Comparison of ENCODE assay signal across 22 mouse cellular contexts in genomic region chr10:40617973-40618372, GRCm38 (mm10). TPM values are rescaled to one million over a fixed set of nuclear protein-coding genes. Genes with fewer than 3 reads are reported as not detected.
DNase-seq lines count a peak whose midpoint lies in the region; ATAC-seq and TF ChIP-seq lines count a peak whose summit lies in the region.
"Had no signal": no experiment of that assay in that cellular context is flagged by ENCODE, and none has a peak within 500 bp of the region (broad histone marks: within the 10 kb centered on the region; RNA-seq: fewer than 3 reads in every experiment).

No protein-coding gene starts in this region.

- ATAC-seq in forebrain, embryonic 15.5 days (replicated peaks), result no peak
- ATAC-seq: intestine, embryonic 16.5 days had no signal

- no peaks in the 10 kb centered on the region for H3K79me2 ChIP-seq in heart, adult 2 months (replicated peaks; ENCODE audit: control insufficient read depth, insufficient read depth, low read length)
- H3K79me2 ChIP-seq in CH12.LX (replicated peaks; ENCODE audit: control insufficient read depth, extremely low read depth, insufficient read depth, poor library complexity, severe bottlenecking), result no peaks in the 10 kb centered on the region

- no peak for TF ChIP-seq POLR2A in heart, adult 2 months (IDR thresholded peaks at IDR 0.05; ENCODE audit: insufficient read depth, low read depth, low read length)
- TF ChIP-seq POLR2A in CH12.LX (IDR thresholded peaks at IDR 0.05; ENCODE audit: low read depth, low read length), result no peak

- H3K27me3 ChIP-seq in heart, adult 2 months (ENCODE audit: control insufficient read depth, insufficient read depth, low read length), result no peaks in the 10 kb centered on the region
- H3K27me3 ChIP-seq in CH12.LX (replicated peaks), result no peaks in the 10 kb centered on the region
- no peaks in the 10 kb centered on the region for H3K27me3 ChIP-seq in forebrain, embryonic 15.5 days
- H3K27me3 ChIP-seq: heart, embryonic 13.5 days; megakaryocyte, embryonic 14.5 days had no signal

- no peak overlapping the region for H3K27ac ChIP-seq in heart, adult 2 months
- peak overlapping the region; percentile 39; the same call in 1 of the 2 replicates for H3K27ac ChIP-seq in layer of hippocampus, adult 2 months
- H3K27ac ChIP-seq in CH12.LX (ENCODE audit: insufficient read depth, low read depth), result no peak overlapping the region
- no peak overlapping the region for H3K27ac ChIP-seq in forebrain, embryonic 15.5 days (replicated peaks)
- H3K27ac ChIP-seq: heart, embryonic 13.5 days; limb, embryonic 10.5 days had no signal

- H3K4me1 ChIP-seq in heart, adult 2 months (ENCODE audit: control insufficient read depth, insufficient read depth, low read length), result no peaks in the 10 kb centered on the region
- H3K4me1 ChIP-seq in CH12.LX (ENCODE audit: control insufficient read depth in 1 of 2, insufficient read depth in 2 of 2), result no peaks in the 10 kb centered on the region
- no peaks in the 10 kb centered on the region for H3K4me1 ChIP-seq in forebrain, embryonic 15.5 days
- H3K4me1 ChIP-seq: heart, embryonic 13.5 days; limb, embryonic 10.5 days; megakaryocyte, embryonic 14.5 days had no signal

- H3K36me3 ChIP-seq in heart, adult 2 months (ENCODE audit: control insufficient read depth, insufficient read depth, low read length), result no peaks in the 10 kb centered on the region
- no peaks in the 10 kb centered on the region for H3K36me3 ChIP-seq in CH12.LX (replicated peaks in 1 of 2; ENCODE audit: control insufficient read depth in 1 of 2, insufficient read depth in 1 of 2, low read length in 1 of 2)
- H3K36me3 ChIP-seq in forebrain, embryonic 15.5 days, result no peaks in the 10 kb centered on the region
- H3K36me3 ChIP-seq: heart, embryonic 13.5 days; limb, embryonic 10.5 days had no signal

- TF ChIP-seq EP300 in heart, adult 2 months (IDR thresholded peaks at IDR 0.05; ENCODE audit: insufficient read depth, low read depth, low read length), result no peak
- TF ChIP-seq EP300 in CH12.LX (IDR thresholded peaks at IDR 0.05; ENCODE audit: low read length), result no peak

- DNase-seq in heart, adult 2 months, result no peak
- DNase-seq in heart, postnatal 36 days, result no peak
- DNase-seq in layer of hippocampus, adult 2 months (ENCODE audit: low spot score in 2 of 2), result no peak
- DNase-seq in layer of hippocampus, postnatal 10 days (ENCODE audit: low spot score in 2 of 2), result no peak
- DNase-seq in CH12.LX (ENCODE audit: extremely low read depth), result peak; percentile 10
- peak; percentile 7 for DNase-seq in induced T-regulatory cell, adult 2 months (ENCODE audit: low read depth)
- DNase-seq: B cell, adult 2 months; cerebellum, adult 9-11 months; thymus, postnatal 36 days had no signal

- TF ChIP-seq CTCF in heart, adult 2 months (IDR thresholded peaks at IDR 0.05), result peak; percentile 57
- TF ChIP-seq CTCF in layer of hippocampus, adult 2 months (conservative IDR thresholded peaks at IDR 0.05), result peak; percentile 76
- TF ChIP-seq CTCF in CH12.LX (conservative IDR thresholded peaks at IDR 0.05 in 1 of 2, IDR thresholded peaks at IDR 0.05 in 1 of 2; ENCODE audit: low read depth in 2 of 2, low read length in 2 of 2), result peak in 1 of 2 experiments; percentile 53; a peak in 2 of 4 replicates

- no peak overlapping the region for H3K4me3 ChIP-seq in heart, adult 2 months
- no peak overlapping the region for H3K4me3 ChIP-seq in layer of hippocampus, adult 2 months
- H3K4me3 ChIP-seq in CH12.LX (replicated peaks in 1 of 3; ENCODE audit: low read depth in 2 of 3, low read length in 2 of 3, poor library complexity in 1 of 3), result no peak overlapping the region
- H3K4me3 ChIP-seq in forebrain, embryonic 15.5 days, result no peak overlapping the region
- H3K4me3 ChIP-seq: heart, embryonic 13.5 days; limb, embryonic 10.5 days; megakaryocyte, embryonic 14.5 days had no signal

- in situ Hi-C loops in CH12.LX (cut with MboI; ENCODE audit: low pct_ligation_motif_present, low pct_unique_long_range_greater_than_20kb, low sequenced_read_pairs), result no loop called here

- no peak overlapping the region for H3K9ac ChIP-seq in heart, adult 2 months (ENCODE audit: low read depth, low read length)
- no peak overlapping the region for H3K9ac ChIP-seq in CH12.LX (ENCODE audit: insufficient read depth, low read depth)
- no peak overlapping the region for H3K9ac ChIP-seq in forebrain, embryonic 15.5 days (replicated peaks)
- H3K9ac ChIP-seq: heart, embryonic 13.5 days had no signal

- intact Hi-C loops in heart, adult 2 months (cut with DNase I), result no loop called here
- intact Hi-C loops in heart, postnatal 36 days (cut with DNase I), result no loop called here

- H3K4me2 ChIP-seq in CH12.LX (ENCODE audit: insufficient read depth, low read depth, poor library complexity, severe bottlenecking), result no peak overlapping the region
- no peak overlapping the region for H3K4me2 ChIP-seq in forebrain, embryonic 15.5 days (replicated peaks)
- H3K4me2 ChIP-seq: heart, embryonic 13.5 days; liver, embryonic 11.5 days had no signal

- no peaks in the 10 kb centered on the region for H3K9me3 ChIP-seq in CH12.LX (replicated peaks; ENCODE audit: low read length)
- no peaks in the 10 kb centered on the region for H3K9me3 ChIP-seq in forebrain, embryonic 15.5 days
- H3K9me3 ChIP-seq: heart, embryonic 13.5 days; limb, embryonic 10.5 days; megakaryocyte, embryonic 14.5 days had no signal

- dilution Hi-C loops in CH12.LX (cut with MboI; ENCODE audit: extremely low pct_ligation_motif_present, extremely low pct_unique_long_range_greater_than_20kb, low sequenced_read_pairs), result no loop called here

- TF ChIP-seq RAD21 in CH12.LX (IDR thresholded peaks at IDR 0.05; ENCODE audit: low read depth, low read length), result peak; percentile 20

TF ChIP-seq in CH12.LX, 34 proteins besides CTCF, POLR2A, EP300 and RAD21:
- TF ChIP-seq BHLHE40 (IDR thresholded peaks at IDR 0.05; ENCODE audit: low read depth, low read length) (no peak), SMC3 (IDR thresholded peaks at IDR 0.05; ENCODE audit: low read depth, low read length) (peak; percentile 23; the same call in 1 of the 2 replicates)

RNA-seq across cellular contexts. Expression of gene Ddo, which starts 11.8 kb away (rescaled TPM):
- 10 to 100 TPM; 33.8 to 34.1 TPM for total RNA-seq in heart, adult 2 months (2021)
- polyA plus RNA-seq in heart, adult 2 months (2012; rRNA removed), result 33.5 and 62.6 TPM in 2 replicates
- 10 to 100 TPM; 34.7 to 38.7 TPM for total RNA-seq in heart, postnatal 36 days (2021)
- total RNA-seq in layer of hippocampus, adult 2 months (2021), result 10 to 100 TPM; 18.9 to 21.5 TPM
- total RNA-seq in layer of hippocampus, postnatal 10 days (2021), result 1 to 10 TPM; 6.4 to 8.4 TPM
- total RNA-seq in CH12.LX (2012; rRNA removed) (0.21 TPM in 1 of 2 replicates, not detected in the other), CH12.LX (2014; rRNA removed) (not detected in 2 replicates)
- not detected in 2 replicates for polyA plus RNA-seq in CH12.LX (2012; ENCODE audit: insufficient read length, low read depth)
- polyA plus RNA-seq in forebrain, embryonic 15.5 days (2015; fragmentation: Nextera tagmentation; extraction: Ambion mirVana), result 1.0 and 1.5 TPM in 2 replicates
- total RNA-seq: ES-E14; monocyte, adult 5-6 weeks had no signal

RNA-seq across cellular contexts. Expression of gene Slc22a16, which starts 47.8 kb away (rescaled TPM):
- total RNA-seq in heart, adult 2 months (2021), result not detected
- polyA plus RNA-seq in heart, adult 2 months (2012; rRNA removed), result 0.04 TPM in 1 of 2 replicates, not detected in the other
- not detected for total RNA-seq in heart, postnatal 36 days (2021)
- not detected for total RNA-seq in layer of hippocampus, adult 2 months (2021)
- not detected for total RNA-seq in layer of hippocampus, postnatal 10 days (2021)
- total RNA-seq in CH12.LX (2012; rRNA removed) (not detected in 2 replicates), CH12.LX (2014; rRNA removed) (not detected in 2 replicates)
- polyA plus RNA-seq in CH12.LX (2012; ENCODE audit: insufficient read length, low read depth), result not detected in 2 replicates
- not detected in 2 replicates for polyA plus RNA-seq in forebrain, embryonic 15.5 days (2015; fragmentation: Nextera tagmentation; extraction: Ambion mirVana)
- total RNA-seq: adrenal gland, adult 18-20 months; ES-E14; monocyte, adult 5-6 weeks had no signal
- polyA plus RNA-seq: forebrain, embryonic 11.5 days; heart, embryonic 13.5 days; hindbrain, embryonic 11.5 days; intestine, embryonic 16.5 days; limb, embryonic 10.5 days; liver, embryonic 11.5 days; lung, embryonic 16.5 days; neural tube, embryonic 14.5 days had no signal

Comparison
In these comparisons a context has a peak if more than half of its experiments do, and no peak if none do; other contexts are left out.
1. DNase-seq: peak in CH12.LX (single experiment) and induced T-regulatory cell, adult 2 months (single experiment); none in heart, adult 2 months (0 of 2), heart, postnatal 36 days (0 of 2), layer of hippocampus, adult 2 months (0 of 2) and layer of hippocampus, postnatal 10 days (0 of 2).
2. RNA of gene Ddo, which starts 11.8 kb away (total RNA-seq): 34.7 to 38.7 TPM in heart, postnatal 36 days, 33.8 to 34.1 TPM in heart, adult 2 months, 18.9 to 21.5 TPM in layer of hippocampus, adult 2 months and 6.4 to 8.4 TPM in layer of hippocampus, postnatal 10 days; 0.21 TPM in CH12.LX; every median in the first group is over 4 times any median in the second.